Mouse (Mus musculus) myocyte (in vitro differentiated cells): Measurements from ENCODE around the gene Fam178b. TPM values are rescaled to one million over a fixed set of nuclear protein-coding genes. Genes with fewer than 3 reads are reported as not detected.

Source experiments
- H3K27me3 ChIP-seq: one replicate; pipeline ENCODE4 v1.6.1; 2011; ENCODE audit not compliant: control insufficient read depth, insufficient read depth, insufficient read length
- H3K36me3 ChIP-seq: one replicate; pipeline ENCODE4 v1.6.1; 2011; ENCODE audit not compliant: control insufficient read depth, insufficient read depth
- H3K4me2 ChIP-seq: one replicate; pipeline ENCODE4 v1.6.1; 2011; ENCODE audit warnings: low read depth, control low read depth
- H3K4me3 ChIP-seq: one replicate; pipeline ENCODE4 v1.5.1; 2011; ENCODE audit warnings: mild to moderate bottlenecking, control low read depth, moderate library complexity
- H3K79me2 ChIP-seq: one replicate; pipeline ENCODE4 v1.6.1; 2011; ENCODE audit not compliant: control insufficient read depth, insufficient read depth
- H3ac ChIP-seq: one replicate; pipeline ENCODE4 v1.6.1; 2011; ENCODE audit not compliant: control insufficient read depth, insufficient read length
- CEBPB ChIP-seq: IDR thresholded peaks from 2 replicates; pipeline ENCODE4 v1.6.1; 2011; ENCODE audit warnings: mild to moderate bottlenecking, moderate library complexity; ENCODE audit not compliant: poor library complexity, insufficient read depth, severe bottlenecking
- E2F4 ChIP-seq: IDR thresholded peaks from one replicate; pipeline ENCODE4 v1.6.1; 2011; ENCODE audit warnings: mild to moderate bottlenecking, control low read depth, moderate library complexity; ENCODE audit not compliant: insufficient read depth
- MAX ChIP-seq: IDR thresholded peaks from one replicate; pipeline ENCODE4 v1.6.1; 2011; ENCODE audit warnings: low read depth, mild to moderate bottlenecking, control low read depth
- MYOD1 ChIP-seq, 3 experiments: IDR thresholded peaks; one replicate each; pipeline ENCODE4 v1.6.1; 2011; ENCODE audit warnings: control low read depth in 2 of 3, low read depth in 2 of 3, mild to moderate bottlenecking in 2 of 3, moderate library complexity in 1 of 3; ENCODE audit not compliant: insufficient read length in 2 of 3, control insufficient read depth in 1 of 3
- MYOG ChIP-seq, 3 experiments: IDR thresholded peaks; one replicate each; pipeline ENCODE4 v1.6.1; 2011; ENCODE audit warnings: control low read depth in 2 of 3, low read depth in 2 of 3, mild to moderate bottlenecking in 2 of 3; ENCODE audit not compliant: insufficient read length in 2 of 3, control insufficient read depth in 1 of 3, insufficient read depth in 1 of 3
- POLR2A ChIP-seq: IDR thresholded peaks from one replicate; pipeline ENCODE4 v1.6.1; 2011; ENCODE audit warnings: low read depth, mild to moderate bottlenecking, control low read depth, moderate library complexity; ENCODE audit not compliant: insufficient read length
- POLR2AphosphoS2 ChIP-seq: IDR thresholded peaks from one replicate; pipeline ENCODE4 v1.6.1; 2011; ENCODE audit warnings: low read depth, control low read depth; ENCODE audit not compliant: insufficient read length
- REST ChIP-seq: IDR thresholded peaks from one replicate; pipeline ENCODE4 v1.6.1; 2011; ENCODE audit warnings: mild to moderate bottlenecking, control low read depth, moderate library complexity; ENCODE audit not compliant: insufficient read depth, insufficient read length
- SRF ChIP-seq: IDR thresholded peaks from one replicate; pipeline ENCODE4 v1.6.1; 2011; ENCODE audit warnings: low read depth; ENCODE audit not compliant: control insufficient read depth, insufficient read length
- TCF12 ChIP-seq: IDR thresholded peaks from one replicate; pipeline ENCODE4 v1.6.1; 2011; ENCODE audit warnings: mild to moderate bottlenecking, control low read depth; ENCODE audit not compliant: poor library complexity, insufficient read depth, severe bottlenecking
- TCF3 ChIP-seq: IDR thresholded peaks from one replicate; pipeline ENCODE4 v1.6.1; 2011; ENCODE audit warnings: low read depth, control low read depth; ENCODE audit not compliant: insufficient read length
- USF1 ChIP-seq: IDR thresholded peaks from one replicate; pipeline ENCODE4 v1.6.1; 2011; ENCODE audit warnings: low read depth, mild to moderate bottlenecking, control low read depth, moderate library complexity
- polyA plus RNA-seq: library from polyadenylated mRNA; unstranded; fragments of >200 nt; fragmentation: generic; extraction: Trizol; gene quantifications from one replicate; pipeline ENCODE4 v1.2.1, GENCODE M21; 2012; ENCODE audit warnings: missing spikeins

The Fam178b gene
- polyA plus RNA-seq, result 1.5 TPM

DNA sequence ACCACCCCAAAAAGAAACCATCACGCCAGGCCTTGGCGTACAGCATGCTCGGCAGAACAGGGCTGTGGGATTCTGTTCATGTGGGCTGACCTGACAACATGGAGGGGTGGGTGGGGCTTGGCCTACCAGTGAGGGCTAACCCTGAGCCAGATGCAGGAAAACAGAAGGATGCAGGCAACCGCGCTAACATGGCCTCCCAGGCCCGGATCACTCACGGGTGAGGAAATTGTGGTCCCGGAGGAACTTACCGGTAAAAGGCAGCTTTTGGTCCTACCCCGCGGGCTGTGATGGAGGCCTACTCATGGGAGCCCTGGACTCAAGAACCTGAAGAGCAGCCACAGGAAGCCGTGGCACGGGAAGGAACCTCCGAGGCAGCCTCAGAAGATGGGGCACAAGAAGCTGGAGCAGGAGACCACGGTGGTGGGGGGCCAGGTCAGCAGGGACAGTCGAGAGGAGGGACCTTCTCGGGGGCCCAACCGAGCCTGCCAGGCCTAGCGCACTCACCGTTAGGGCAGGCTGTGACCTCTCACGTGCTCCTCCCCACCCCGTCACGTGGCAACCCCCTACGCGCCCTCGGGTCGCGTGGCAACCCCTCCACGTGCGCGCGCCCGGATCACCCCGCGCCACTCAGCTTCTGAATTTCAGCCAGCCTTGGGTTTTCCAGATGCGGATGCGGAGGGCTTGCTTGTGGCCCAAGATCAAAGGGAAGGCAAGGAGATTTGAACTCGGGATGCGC is at the start of gene Fam178b:
TSS of gene Fam178b (minus strand) at position 564 of the 736 bp plus-strand sequence.
- Histone ChIP-seq H3ac (no peak within 1 kb of the TSS), H3K4me2 (peak within 1 kb of the TSS; percentile 21), H3K27me3 (no peaks in the 10 kb centered on the region), H3K79me2 (no peaks in the 10 kb centered on the region), H3K36me3 (no peaks in the 10 kb centered on the region), H3K4me3 (no peak within 1 kb of the TSS)
- TF ChIP-seq SRF, result no peak
- no peak for TF ChIP-seq MYOG (IDR thresholded peaks at IDR 0.05; ENCODE audit: control insufficient read depth in 1 of 3, insufficient read depth in 1 of 3, insufficient read length in 2 of 3, low read depth in 2 of 3)
- TF ChIP-seq TCF3, result no peak
- TF ChIP-seq REST, result no peak
- TF ChIP-seq MAX, result no peak
- TF ChIP-seq USF1, result no peak
- TF ChIP-seq MYOD1 (IDR thresholded peaks at IDR 0.05; ENCODE audit: control insufficient read depth in 1 of 3, insufficient read length in 2 of 3, low read depth in 2 of 3), result no peak
- no peak for TF ChIP-seq POLR2AphosphoS2
- no peak for TF ChIP-seq POLR2A
- TF ChIP-seq CEBPB, result no peak
- no peak for TF ChIP-seq E2F4
- TF ChIP-seq TCF12, result no peak

GRCm38 (mm10) chr1:36724057-36724431 is 41.1 kb upstream of the Fam178b start:
- Histone ChIP-seq H3K4me2 (no peak overlapping the region), H3K27me3 (peaks cover 20% of the 10 kb centered on the region), H3K79me2 (no peaks in the 10 kb centered on the region), H3K36me3 (no peaks in the 10 kb centered on the region), H3ac (no peak overlapping the region), H3K4me3 (no peak overlapping the region)
- TF ChIP-seq MYOG (IDR thresholded peaks at IDR 0.05; ENCODE audit: control insufficient read depth in 1 of 3, insufficient read depth in 1 of 3, insufficient read length in 2 of 3, low read depth in 2 of 3) (no peak), REST (no peak), USF1 (no peak), SRF (no peak), CEBPB (no peak), MYOD1 (IDR thresholded peaks at IDR 0.05; ENCODE audit: control insufficient read depth in 1 of 3, insufficient read length in 2 of 3, low read depth in 2 of 3) (no peak), POLR2A (no peak), TCF3 (no peak), POLR2AphosphoS2 (no peak), TCF12 (no peak), E2F4 (no peak), MAX (no peak)

GRCm38 (mm10) chr1:36723146-36724056 is 40.4 kb upstream of the Fam178b start:
- no peaks in the 10 kb centered on the region for H3K79me2 ChIP-seq
- H3K27me3 ChIP-seq, result peaks cover 26% of the 10 kb centered on the region
- no peak overlapping the region for H3ac ChIP-seq
- H3K4me2 ChIP-seq, result no peak overlapping the region
- H3K4me3 ChIP-seq, result no peak overlapping the region
- no peak for TF ChIP-seq REST
- no peaks in the 10 kb centered on the region for H3K36me3 ChIP-seq

DNA sequence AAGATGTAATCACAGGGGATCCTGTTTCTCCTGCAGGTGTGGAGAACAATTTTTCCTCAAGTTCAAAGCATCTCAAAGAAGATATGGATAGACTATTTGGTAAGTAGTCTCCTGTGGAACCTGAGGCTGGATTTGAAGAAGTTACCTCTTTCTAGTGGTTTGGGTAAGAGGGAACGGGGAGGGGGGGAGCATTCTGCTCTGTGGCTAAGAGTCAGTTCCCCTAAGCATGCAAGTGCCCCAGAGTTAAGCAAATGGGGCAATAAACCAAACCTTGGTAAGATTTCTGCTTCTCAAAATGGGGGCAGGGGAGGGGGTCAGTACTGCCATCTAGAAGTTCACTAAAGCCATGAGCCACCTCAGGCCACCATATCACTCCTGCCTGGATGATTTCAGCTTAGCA is 35.8 kb upstream of the Fam178b start:
- H3K4me2 ChIP-seq, result no peak overlapping the region
- no peaks in the 10 kb centered on the region for H3K79me2 ChIP-seq
- TF ChIP-seq SRF (no peak), CEBPB (no peak), MYOD1 (IDR thresholded peaks at IDR 0.05; ENCODE audit: control insufficient read depth in 1 of 3, insufficient read length in 2 of 3, low read depth in 2 of 3) (no peak), MAX (no peak), MYOG (IDR thresholded peaks at IDR 0.05; ENCODE audit: control insufficient read depth in 1 of 3, insufficient read depth in 1 of 3, insufficient read length in 2 of 3, low read depth in 2 of 3) (no peak), TCF12 (no peak), E2F4 (no peak), REST (no peak), TCF3 (no peak), POLR2AphosphoS2 (no peak), POLR2A (no peak), USF1 (no peak)
- H3K4me3 ChIP-seq, result no peak overlapping the region
- H3ac ChIP-seq, result no peak overlapping the region
- H3K27me3 ChIP-seq, result peaks cover 37% of the 10 kb centered on the region
- H3K36me3 ChIP-seq, result no peaks in the 10 kb centered on the region

DNA sequence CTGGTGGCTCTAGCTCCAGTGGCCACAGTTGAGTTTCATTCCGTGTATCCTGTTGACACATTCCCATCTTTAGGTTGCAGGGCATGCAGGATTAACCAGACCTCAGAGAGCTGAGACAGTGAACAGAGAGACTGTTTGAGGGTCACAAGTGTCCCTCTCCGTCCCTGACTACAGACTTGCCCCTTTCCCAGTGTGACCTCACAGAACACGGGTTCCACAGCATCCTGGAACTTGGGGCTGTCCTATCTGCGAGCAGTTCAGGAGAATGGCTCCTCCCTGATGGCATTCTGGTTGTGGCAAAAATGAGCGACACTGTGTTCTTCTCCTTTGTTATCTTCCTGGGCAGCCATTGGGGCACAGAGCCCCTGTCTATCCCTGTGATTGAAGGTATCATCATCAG is 31.3 kb upstream of the Fam178b start, which contains the start of gene Actr1b:
TSS of gene Actr1b (minus strand) at position 112 of the 400 bp plus-strand sequence.
- peaks cover 19% of the 10 kb centered on the region for H3K27me3 ChIP-seq
- H3ac ChIP-seq, result no peak within 1 kb of the TSS
- H3K79me2 ChIP-seq, result peaks cover 3% of the 10 kb centered on the region
- no peaks in the 10 kb centered on the region for H3K36me3 ChIP-seq
- no peak within 1 kb of the TSS for H3K4me3 ChIP-seq
- TF ChIP-seq MYOD1 (IDR thresholded peaks at IDR 0.05; ENCODE audit: control insufficient read depth in 1 of 3, insufficient read length in 2 of 3, low read depth in 2 of 3) (no peak), TCF12 (no peak), REST (no peak), POLR2A (no peak), POLR2AphosphoS2 (no peak), E2F4 (no peak), SRF (no peak), MYOG (IDR thresholded peaks at IDR 0.05; ENCODE audit: control insufficient read depth in 1 of 3, insufficient read depth in 1 of 3, insufficient read length in 2 of 3, low read depth in 2 of 3) (no peak), TCF3 (no peak), CEBPB (no peak), USF1 (no peak)
- no peak within 1 kb of the TSS for H3K4me2 ChIP-seq
